Mouse (Mus musculus): ENCODE data around the gene Shtn1. TPM values are rescaled to one million over a fixed set of nuclear protein-coding genes. Genes with fewer than 3 reads are reported as not detected.

Shtn1 gene
- total RNA-seq, 1 experiment = 1.6 TPM

DNA sequence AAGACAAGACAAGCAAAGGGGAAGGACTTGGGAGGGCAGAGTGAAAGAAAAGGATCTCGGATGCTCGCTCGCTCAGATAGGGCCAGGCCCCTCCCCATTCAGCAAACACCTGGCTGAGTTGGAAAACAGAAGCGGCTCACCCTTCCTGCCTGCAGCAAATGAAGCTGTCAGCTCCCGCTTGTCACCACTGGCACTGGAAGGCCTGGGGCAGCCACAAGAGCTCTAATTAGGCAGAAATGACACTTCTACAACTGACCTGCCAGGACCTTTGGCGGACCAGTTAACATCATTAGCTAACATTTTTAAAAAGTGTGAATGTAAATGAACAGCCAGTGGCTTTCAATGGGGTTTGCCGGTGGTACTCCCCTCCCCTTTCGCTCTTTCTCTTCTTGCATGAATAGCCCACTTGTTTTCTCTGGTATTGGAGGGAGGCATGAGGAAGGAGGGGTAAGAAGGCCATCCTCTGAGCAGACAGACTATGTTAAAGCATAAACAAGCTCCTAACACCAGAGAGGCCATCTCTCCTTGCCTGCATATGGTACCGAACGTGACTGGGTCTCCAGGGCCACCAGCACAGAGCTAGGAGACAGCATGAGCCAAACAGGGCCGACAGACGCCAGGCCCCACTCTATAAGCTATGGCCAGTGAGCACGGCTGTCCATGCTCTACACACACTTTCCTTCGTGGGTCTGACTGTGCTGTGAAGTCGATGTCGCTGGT, 144.7 kb downstream of the Shtn1 start:
- in situ Hi-C loops (cut with MboI; ENCODE audit: low sequenced_read_pairs in 2 of 2, unreplicated experiment in 2 of 2) = no loop called here
- no peak for DNase-seq (ENCODE audit: low read depth, low spot score)
- H3K9ac ChIP-seq (ENCODE audit: insufficient read depth, low read depth, low read length, poor library complexity, severe bottlenecking) = no peak overlapping the region
- no peak for TF ChIP-seq ZNF384 (IDR thresholded peaks at IDR 0.05; ENCODE audit: low read depth, low read length)
- TF ChIP-seq CHD2 (IDR thresholded peaks at IDR 0.05; ENCODE audit: low read depth, low read length) = no peak
- no peak for TF ChIP-seq MAFK (IDR thresholded peaks at IDR 0.05; ENCODE audit: insufficient read depth, low read depth, low read length)
- no peak for TF ChIP-seq HCFC1 (IDR thresholded peaks at IDR 0.05; ENCODE audit: borderline replicate concordance, insufficient read depth, low read length)
- TF ChIP-seq ZC3H11A (IDR thresholded peaks at IDR 0.05; ENCODE audit: borderline replicate concordance, low read depth, low read length) = no peak
- peaks cover 0 to 6% of the 10 kb centered on the region in 2 experiments; a peak in 2 of 4 replicates for H3K4me1 ChIP-seq (ENCODE audit: control insufficient read depth in 2 of 2, insufficient read depth in 2 of 2, low read length in 2 of 2, poor library complexity in 1 of 2)
- H3K27ac ChIP-seq (ENCODE audit: insufficient read depth, low read depth, low read length, poor library complexity, severe bottlenecking) = no peak overlapping the region
- H3K4me3 ChIP-seq (ENCODE audit: insufficient read depth in 1 of 2, low read depth in 1 of 2, low read length in 2 of 2, poor library complexity in 1 of 2, severe bottlenecking in 1 of 2) = no peak overlapping the region
- H3K36me3 ChIP-seq (ENCODE audit: control insufficient read depth, insufficient read depth, low read length, poor library complexity, severe bottlenecking) = no peaks in the 10 kb centered on the region
- no peaks in the 10 kb centered on the region for H3K9me3 ChIP-seq (ENCODE audit: control insufficient read depth, insufficient read depth, low read depth, low read length)

Other genes starting within 250 kb of the Shtn1 start
- 0.85 and 1.1 TPM in 2 replicates for gene Eno4, start 132.7 kb downstream of the Shtn1 start, total RNA-seq (2012; rRNA removed)
- 2.9 and 3.0 TPM in 2 replicates for gene Hspa12a, start 132.4 kb downstream of the Shtn1 start, total RNA-seq (2012; rRNA removed)
- not detected in 2 replicates for gene Vax1, start 94.0 kb upstream of the Shtn1 start, total RNA-seq (2012; rRNA removed)
- gene Kcnk18, start 143.1 kb upstream of the Shtn1 start, total RNA-seq (2012; rRNA removed) = 0.11 and 0.18 TPM in 2 replicates
- gene Slc18a2, start 184.8 kb upstream of the Shtn1 start, total RNA-seq (2012; rRNA removed) = 0.18 and 0.21 TPM in 2 replicates
- 262 and 538 TPM in 2 replicates for gene Rps12-ps3, start 246.2 kb upstream of the Shtn1 start, total RNA-seq (2012; rRNA removed)

Data from ES-E14 (cell line).